Mouse (Mus musculus): ENCODE data around the gene Evi2. TPM values are rescaled to one million over a fixed set of nuclear protein-coding genes. Genes with fewer than 3 reads are reported as not detected.
A peak's percentile ranks its signal among the peaks of the same experiment; 100 is the strongest.

Evi2 gene
- polyA plus RNA-seq, 1 experiment from 2014 or later = 1.2 TPM

GRCm38 (mm10) chr11:79502917-79503316, 27.5 kb downstream of the Evi2 start:
- Histone ChIP-seq H3K4me1 (replicated peaks; ENCODE audit: control insufficient read depth, insufficient read depth, low read length) (no peaks in the 10 kb centered on the region), H3K9me3 (ENCODE audit: control insufficient read depth, low read length) (no peaks in the 10 kb centered on the region), H3K4me2 (ENCODE audit: low read length) (no peak overlapping the region), H3K4me3 (ENCODE audit: low read depth, low read length) (no peak overlapping the region), H3K27me3 (replicated peaks; ENCODE audit: control insufficient read depth, insufficient read depth, low read length) (no peaks in the 10 kb centered on the region), H3K9ac (ENCODE audit: low read length) (no peak overlapping the region), H3K36me3 (ENCODE audit: control insufficient read depth, insufficient read depth, low read length) (no peaks in the 10 kb centered on the region), H3K27ac (ENCODE audit: low read depth) (no peak overlapping the region)
- 72% methylated on average over 2 of the region's 2 CpGs for WGBS
- no peak for ATAC-seq (replicated peaks; ENCODE audit: low FRiP score, low TSS enrichment, low read depth)
- no peak for DNase-seq (ENCODE audit: low spot score)

- WGBS = 87% methylated on average over 10 of the region's 10 CpGs
Observed at GRCm38 (mm10) chr11:79494976-79495800, 35.2 kb downstream of the Evi2 start.

GRCm38 (mm10) chr11:79484721-79485120, 45.7 kb downstream of the Evi2 start:
- H3K4me1 ChIP-seq (replicated peaks; ENCODE audit: control insufficient read depth, insufficient read depth, low read length) = 0 out of 2 replicates have a peak, but pooled peaks cover 5% of the 10 kb centered on the region
- ATAC-seq (replicated peaks; ENCODE audit: low FRiP score, low TSS enrichment, low read depth) (no peak), DNase-seq (ENCODE audit: low spot score) (no peak)
- H3K9ac ChIP-seq (ENCODE audit: low read length) = no peak overlapping the region
- no peak overlapping the region for H3K4me3 ChIP-seq (ENCODE audit: low read depth, low read length)
- H3K36me3 ChIP-seq (ENCODE audit: control insufficient read depth, insufficient read depth, low read length) = peaks cover 23% of the 10 kb centered on the region
- no peak overlapping the region for H3K4me2 ChIP-seq (ENCODE audit: low read length)
- no peaks in the 10 kb centered on the region for H3K9me3 ChIP-seq (ENCODE audit: control insufficient read depth, low read length)
- no peak overlapping the region for H3K27ac ChIP-seq (ENCODE audit: low read depth)
- H3K27me3 ChIP-seq (replicated peaks; ENCODE audit: control insufficient read depth, insufficient read depth, low read length) = no peaks in the 10 kb centered on the region

More at GRCm38 (mm10) chr11:79494976-79495800, 35.2 kb downstream of the Evi2 start:
- DNase-seq (ENCODE audit: low spot score) (no peak), ATAC-seq (replicated peaks; ENCODE audit: low FRiP score, low TSS enrichment, low read depth) (no peak)
- Histone ChIP-seq H3K4me1 (replicated peaks; ENCODE audit: control insufficient read depth, insufficient read depth, low read length) (no peaks in the 10 kb centered on the region), H3K4me3 (ENCODE audit: low read depth, low read length) (no peak overlapping the region), H3K9me3 (ENCODE audit: control insufficient read depth, low read length) (no peaks in the 10 kb centered on the region), H3K27ac (ENCODE audit: low read depth) (no peak overlapping the region), H3K36me3 (ENCODE audit: control insufficient read depth, insufficient read depth, low read length) (0 out of 2 replicates have a peak, but pooled peaks cover 7% of the 10 kb centered on the region), H3K9ac (ENCODE audit: low read length) (no peak overlapping the region), H3K27me3 (replicated peaks; ENCODE audit: control insufficient read depth, insufficient read depth, low read length) (no peaks in the 10 kb centered on the region), H3K4me2 (ENCODE audit: low read length) (no peak overlapping the region)

- no peaks in the 10 kb centered on the region for H3K27me3 ChIP-seq (replicated peaks; ENCODE audit: control insufficient read depth, insufficient read depth, low read length)
- WGBS = 73% methylated on average over 7 of the region's 7 CpGs
- no peak overlapping the region for H3K9ac ChIP-seq (ENCODE audit: low read length)
- no peak overlapping the region for H3K4me3 ChIP-seq (ENCODE audit: low read depth, low read length)
- H3K4me1 ChIP-seq (replicated peaks; ENCODE audit: control insufficient read depth, insufficient read depth, low read length) = 0 out of 2 replicates have a peak, but pooled peaks cover 1% of the 10 kb centered on the region
- peaks cover 23% of the 10 kb centered on the region for H3K36me3 ChIP-seq (ENCODE audit: control insufficient read depth, insufficient read depth, low read length)
- no peaks in the 10 kb centered on the region for H3K9me3 ChIP-seq (ENCODE audit: control insufficient read depth, low read length)
- ATAC-seq (replicated peaks; ENCODE audit: low FRiP score, low TSS enrichment, low read depth) (no peak), DNase-seq (ENCODE audit: low spot score) (no peak)
- no peak overlapping the region for H3K4me2 ChIP-seq (ENCODE audit: low read length)
- peak overlapping the region; percentile 27; the same call in 1 of the 2 replicates for H3K27ac ChIP-seq (ENCODE audit: low read depth)
Observed at GRCm38 (mm10) chr11:79483876-79484528, 46.4 kb downstream of the Evi2 start.

GRCm38 (mm10) chr11:79483392-79483791, 47.0 kb downstream of the Evi2 start:
- no peaks in the 10 kb centered on the region for H3K27me3 ChIP-seq (replicated peaks; ENCODE audit: control insufficient read depth, insufficient read depth, low read length)
- no peak for DNase-seq (ENCODE audit: low spot score)
- H3K4me2 ChIP-seq (ENCODE audit: low read length) = no peak overlapping the region
- ATAC-seq (replicated peaks; ENCODE audit: low FRiP score, low TSS enrichment, low read depth) = no peak
- H3K4me1 ChIP-seq (replicated peaks; ENCODE audit: control insufficient read depth, insufficient read depth, low read length) = no peaks in the 10 kb centered on the region
- peaks cover 27% of the 10 kb centered on the region for H3K36me3 ChIP-seq (ENCODE audit: control insufficient read depth, insufficient read depth, low read length)
- H3K4me3 ChIP-seq (ENCODE audit: low read depth, low read length) = no peak overlapping the region
- 67% methylated on average over 6 of the region's 6 CpGs for WGBS
- no peaks in the 10 kb centered on the region for H3K9me3 ChIP-seq (ENCODE audit: control insufficient read depth, low read length)
- no peak overlapping the region for H3K9ac ChIP-seq (ENCODE audit: low read length)
- H3K27ac ChIP-seq (ENCODE audit: low read depth) = no peak overlapping the region

- ATAC-seq (replicated peaks; ENCODE audit: low FRiP score, low TSS enrichment, low read depth) (no peak), DNase-seq (ENCODE audit: low spot score) (no peak)
- no peak overlapping the region for H3K4me2 ChIP-seq (ENCODE audit: low read length)
- no peak overlapping the region for H3K4me3 ChIP-seq (ENCODE audit: low read depth, low read length)
- no peaks in the 10 kb centered on the region for H3K9me3 ChIP-seq (ENCODE audit: control insufficient read depth, low read length)
- H3K4me1 ChIP-seq (replicated peaks; ENCODE audit: control insufficient read depth, insufficient read depth, low read length) = no peaks in the 10 kb centered on the region
- WGBS = 79% methylated on average over 1 of the region's 1 CpGs
- H3K27me3 ChIP-seq (replicated peaks; ENCODE audit: control insufficient read depth, insufficient read depth, low read length) = no peaks in the 10 kb centered on the region
- H3K27ac ChIP-seq (ENCODE audit: low read depth) = no peak overlapping the region
- no peak overlapping the region for H3K9ac ChIP-seq (ENCODE audit: low read length)
- H3K36me3 ChIP-seq (ENCODE audit: control insufficient read depth, insufficient read depth, low read length) = peaks cover 62% of the 10 kb centered on the region
Observed at GRCm38 (mm10) chr11:79468097-79468496, 62.3 kb downstream of the Evi2 start.

Other genes with a start within 250 kb of the Evi2 start
- not detected in 2 replicates for gene Gm9964, start 233.7 kb downstream of the Evi2 start, polyA plus RNA-seq (2014; fragmentation: Nextera tagmentation; extraction: Ambion mirVana)
- gene Nf1, start 190.9 kb downstream of the Evi2 start, polyA plus RNA-seq (2014; fragmentation: Nextera tagmentation; extraction: Ambion mirVana) = 10.0 and 10.9 TPM in 2 replicates
- 0.48 and 0.66 TPM in 2 replicates for gene Omg, start 26.5 kb downstream of the Evi2 start, polyA plus RNA-seq (2014; fragmentation: Nextera tagmentation; extraction: Ambion mirVana)
- gene Evi2b, start 6.8 kb downstream of the Evi2 start, polyA plus RNA-seq (2014; fragmentation: Nextera tagmentation; extraction: Ambion mirVana) = 0.39 and 0.56 TPM in 2 replicates
- gene Evi2a, start within 50 bp of the Evi2 start, polyA plus RNA-seq (2014; fragmentation: Nextera tagmentation; extraction: Ambion mirVana) = 3.1 and 3.9 TPM in 2 replicates
- gene Rab11fip4, start 60.6 kb upstream of the Evi2 start, polyA plus RNA-seq (2014; fragmentation: Nextera tagmentation; extraction: Ambion mirVana) = 1.5 TPM in 2 replicates

Data from intestine, embryonic 14.5 days (tissue).